ENCODE assay signal across 14 mouse cellular contexts in genomic region chr5:136464849-136465248, GRCm38 (mm10).
DNase-seq lines count a peak whose midpoint lies in the region; ATAC-seq and TF ChIP-seq lines count a peak whose summit lies in the region.
"Had no signal": no experiment of that assay in that cellular context is flagged by ENCODE, and none has a peak within 500 bp of the region (broad histone marks: within the 10 kb centered on the region; RNA-seq: fewer than 3 reads in every experiment).

No protein-coding gene starts in this region.

- no peaks in the 10 kb centered on the region for H3K27me3 ChIP-seq in heart, embryonic 12.5 days (replicated peaks)
- H3K27me3 ChIP-seq in limb, embryonic 10.5 days (ENCODE audit: low read depth, poor library complexity, severe bottlenecking): no peaks in the 10 kb centered on the region
- H3K27me3 ChIP-seq: midbrain, embryonic 15.5 days had no signal

- peak overlapping the region; percentile 74 for H3K27ac ChIP-seq in heart, embryonic 12.5 days (ENCODE audit: poor library complexity, severe bottlenecking)
- H3K27ac ChIP-seq in left cerebral cortex, adult 2 months: peak overlapping the region; percentile 59
- 0 out of 2 replicates have a peak overlapping the region, but pooled peaks have one; percentile 19 for H3K27ac ChIP-seq in limb, embryonic 10.5 days
- H3K27ac ChIP-seq: midbrain, embryonic 15.5 days had no signal

- H3K9me3 ChIP-seq in heart, embryonic 12.5 days (replicated peaks): no peaks in the 10 kb centered on the region
- H3K9me3 ChIP-seq in limb, embryonic 10.5 days (replicated peaks): no peaks in the 10 kb centered on the region
- H3K9me3 ChIP-seq: midbrain, embryonic 15.5 days had no signal

- WGBS in heart, embryonic 12.5 days: 52% methylated on average over 3 of the region's 3 CpGs
- 53% methylated on average over 3 of the region's 3 CpGs for WGBS in limb, embryonic 10.5 days

- peak overlapping the region; percentile 23; the same call in 1 of the 2 replicates for H3K9ac ChIP-seq in heart, embryonic 12.5 days
- H3K9ac ChIP-seq: forebrain, postnatal 0 days; midbrain, embryonic 15.5 days had no signal

- no peaks in the 10 kb centered on the region for H3K36me3 ChIP-seq in heart, embryonic 12.5 days
- peaks cover 8% of the 10 kb centered on the region; the same call in 1 of the 2 replicates for H3K36me3 ChIP-seq in limb, embryonic 10.5 days
- H3K36me3 ChIP-seq: midbrain, embryonic 15.5 days had no signal

- no peak for DNase-seq in heart, adult 9 months (ENCODE audit: low spot score in 2 of 2)
- no peak for DNase-seq in left cerebral cortex, adult 2 months (ENCODE audit: extremely low spot score in 1 of 2, low spot score in 2 of 2)
- DNase-seq in left cerebral cortex, adult 8-10 months (ENCODE audit: low spot score in 2 of 2): no peak
- DNase-seq in ZHBTc4 (ENCODE audit: low read depth, low spot score): peak; percentile 20
- DNase-seq in limb, embryonic 10.5 days (ENCODE audit: low spot score): no peak
- DNase-seq in layer of hippocampus, postnatal 25 days (ENCODE audit: extremely low spot score in 1 of 2, low spot score in 1 of 2): no peak
- DNase-seq: adrenal gland, adult 8-10 months; cerebellum, adult 2 months; forebrain, postnatal 0 days; lung, adult 2 months; right cerebral cortex, postnatal 4 days had no signal

- peaks cover 94% of the 10 kb centered on the region for H3K4me1 ChIP-seq in heart, embryonic 12.5 days (replicated peaks)
- peaks cover 61% of the 10 kb centered on the region for H3K4me1 ChIP-seq in limb, embryonic 10.5 days

- no peak overlapping the region for H3K4me2 ChIP-seq in heart, embryonic 12.5 days
- H3K4me2 ChIP-seq: midbrain, embryonic 15.5 days had no signal

- TF ChIP-seq CTCF in left cerebral cortex, adult 2 months (IDR thresholded peaks at IDR 0.05): no peak

- H3K4me3 ChIP-seq in heart, embryonic 12.5 days: no peak overlapping the region
- no peak overlapping the region for H3K4me3 ChIP-seq in left cerebral cortex, adult 2 months
- no peak overlapping the region for H3K4me3 ChIP-seq in limb, embryonic 10.5 days
- H3K4me3 ChIP-seq: midbrain, embryonic 15.5 days had no signal

- ATAC-seq in heart, embryonic 12.5 days (ENCODE audit: insufficient number of reproducible peaks, low FRiP score): no peak
- ATAC-seq in erythroblast, adult 5-6 weeks (replicated peaks; ENCODE audit: low FRiP score, poor library complexity, severe bottlenecking): no peak
- ATAC-seq: forebrain, postnatal 0 days; midbrain, embryonic 15.5 days had no signal

- intact Hi-C loops in left cerebral cortex, adult 2 months (cut with DNase I): loop anchor here (5.0 kb wide), 1 partner anchor 103 kb away; no protein-coding TSS in a partner anchor

Comparison
In these comparisons a context has a peak if more than half of its experiments do, and no peak if none do; other contexts are left out.
1. H3K27ac ChIP-seq: peak in every context shown above with its lines; median percentile 74 in heart, embryonic 12.5 days; 59 in left cerebral cortex, adult 2 months; 19 in limb, embryonic 10.5 days.